In genomic region chr1:131822856-131823492, GRCm38 (mm10) we compare ENCODE assay signal across 36 mouse cellular contexts. TPM values are rescaled to one million over a fixed set of nuclear protein-coding genes. Genes with fewer than 3 reads are reported as not detected.
"Had no signal": no experiment of that assay in that cellular context is flagged by ENCODE, and none has a peak within 500 bp of the region (broad histone marks: within the 10 kb centered on the region; RNA-seq: fewer than 3 reads in every experiment).

No protein-coding gene starts in this region.

- H3K36me3 ChIP-seq: heart, embryonic 10.5 days; heart, embryonic 12.5 days; heart, embryonic 13.5 days; heart, embryonic 15.5 days; hindbrain, embryonic 10.5 days; hindbrain, embryonic 12.5 days; hindbrain, embryonic 13.5 days; hindbrain, embryonic 15.5 days; intestine, embryonic 15.5 days; kidney, embryonic 15.5 days had no signal

- H3K27me3 ChIP-seq: heart, embryonic 12.5 days; heart, embryonic 13.5 days; heart, embryonic 15.5 days; hindbrain, embryonic 12.5 days; hindbrain, embryonic 15.5 days; intestine, embryonic 15.5 days; kidney, embryonic 15.5 days had no signal

- H3K4me3 ChIP-seq: heart, embryonic 10.5 days; heart, embryonic 12.5 days; heart, embryonic 13.5 days; heart, embryonic 15.5 days; hindbrain, embryonic 10.5 days; hindbrain, embryonic 12.5 days; hindbrain, embryonic 13.5 days; hindbrain, embryonic 15.5 days; intestine, embryonic 15.5 days; kidney, embryonic 15.5 days; layer of hippocampus, adult 2 months; left cerebral cortex, adult 2 months had no signal

- H3K27ac ChIP-seq: heart, embryonic 10.5 days; heart, embryonic 13.5 days; heart, embryonic 15.5 days; hindbrain, embryonic 10.5 days; hindbrain, embryonic 12.5 days; hindbrain, embryonic 13.5 days; hindbrain, embryonic 14.5 days; hindbrain, embryonic 15.5 days; hindbrain, postnatal 0 days; intestine, embryonic 15.5 days; kidney, embryonic 15.5 days; kidney, postnatal 0 days; layer of hippocampus, adult 2 months; left cerebral cortex, adult 2 months had no signal

- DNase-seq: heart, postnatal 10 days; heart, postnatal 14 days; heart, postnatal 36 days; heart, postnatal 4 days; kidney, adult 18-20 months; kidney, adult 2 months; kidney, adult 8-10 months; kidney, adult 9 months; kidney, postnatal 10 days; kidney, postnatal 14 days; kidney, postnatal 25 days; kidney, postnatal 36 days; kidney, postnatal 4 days; layer of hippocampus, adult 9-11 months; layer of hippocampus, postnatal 36 days had no signal

- H3K9me3 ChIP-seq: heart, embryonic 10.5 days; heart, embryonic 13.5 days; hindbrain, embryonic 10.5 days; hindbrain, embryonic 15.5 days; intestine, embryonic 15.5 days; kidney, embryonic 15.5 days had no signal

- H3K9ac ChIP-seq: heart, embryonic 12.5 days; heart, embryonic 13.5 days; heart, embryonic 15.5 days; hindbrain, embryonic 12.5 days; hindbrain, embryonic 13.5 days; hindbrain, embryonic 14.5 days; hindbrain, embryonic 15.5 days; intestine, embryonic 15.5 days; kidney, embryonic 15.5 days had no signal

- H3K4me2 ChIP-seq: heart, embryonic 11.5 days; heart, embryonic 12.5 days; heart, embryonic 13.5 days; heart, embryonic 15.5 days; hindbrain, embryonic 12.5 days; hindbrain, embryonic 13.5 days; hindbrain, embryonic 14.5 days; hindbrain, embryonic 15.5 days; intestine, embryonic 15.5 days; kidney, embryonic 15.5 days had no signal

- ATAC-seq: hindbrain, embryonic 16.5 days; hindbrain, postnatal 0 days; inflammation-experienced regulatory T-cells, adult 6 months; intestine, embryonic 15.5 days; intestine, embryonic 16.5 days; intestine, postnatal 0 days had no signal

- H3K4me1 ChIP-seq: hindbrain, embryonic 15.5 days had no signal

RNA-seq across cellular contexts. Expression of gene Pm20d1, which starts 25.8 kb away (rescaled TPM):
- total RNA-seq: hematopoietic stem cell, adult 5-6 weeks had no signal
